Mouse (Mus musculus) lung, postnatal 4 days (tissue): Measurements from ENCODE around the gene Acss3.

Experiments
- DNase-seq, 2 experiments: peaks; one replicate each; pipeline ENCODE4 v3.0.0; 2021

Acss3 gene

GRCm38 (mm10) chr10:107123529-107124335 is at the start of gene Acss3:
Gene Acss3, minus strand, starts transcription at chr10:107123668.
- DNase-seq: peak; percentile 64 to 84

- DNase-seq: no peak
These were observed 48.7 kb upstream of the Acss3 start for GRCm38 (mm10) chr10:107172003-107172689.

- DNase-seq: no peak
These were observed 43.0 kb upstream of the Acss3 start for GRCm38 (mm10) chr10:107166486-107166885.

GRCm38 (mm10) chr10:107148759-107149158 is 25.3 kb upstream of the Acss3 start:
- no peak for DNase-seq

- DNase-seq: no peak
These were observed 20.5 kb upstream of the Acss3 start for GRCm38 (mm10) chr10:107144016-107144415.

- no peak for DNase-seq
These were observed 19.4 kb upstream of the Acss3 start for GRCm38 (mm10) chr10:107142910-107143309.

- DNase-seq: no peak
These were observed 532 bp downstream of the Acss3 start for GRCm38 (mm10) chr10:107122744-107123528.

- DNase-seq: no peak
These were observed 2.2 kb downstream of the Acss3 start for GRCm38 (mm10) chr10:107121301-107121700.

- no peak for DNase-seq
These were observed 4.3 kb downstream of the Acss3 start for GRCm38 (mm10) chr10:107119135-107119534.

GRCm38 (mm10) chr10:107116709-107117267 is 6.7 kb downstream of the Acss3 start:
- DNase-seq: no peak

- no peak for DNase-seq
These were observed 7.4 kb downstream of the Acss3 start for GRCm38 (mm10) chr10:107115930-107116642.

GRCm38 (mm10) chr10:107115121-107115520 is 8.3 kb downstream of the Acss3 start:
- no peak for DNase-seq

GRCm38 (mm10) chr10:107094452-107094851 is 29.0 kb downstream of the Acss3 start:
- no peak for DNase-seq

- no peak for DNase-seq
These were observed 69.4 kb downstream of the Acss3 start for GRCm38 (mm10) chr10:107053846-107054624.

GRCm38 (mm10) chr10:107050489-107050888 is 73.0 kb downstream of the Acss3 start:
- no peak for DNase-seq

GRCm38 (mm10) chr10:107042656-107043055 is 80.8 kb downstream of the Acss3 start:
- DNase-seq: no peak

GRCm38 (mm10) chr10:107040837-107041236 is 82.6 kb downstream of the Acss3 start:
- DNase-seq: no peak

- DNase-seq: no peak
These were observed 83.1 kb downstream of the Acss3 start for GRCm38 (mm10) chr10:107040378-107040777.

- no peak for DNase-seq
These were observed 84.3 kb downstream of the Acss3 start for GRCm38 (mm10) chr10:107039211-107039610.

GRCm38 (mm10) chr10:107024254-107024653 is 99.2 kb downstream of the Acss3 start:
- no peak for DNase-seq

GRCm38 (mm10) chr10:107021118-107021517 is 102.3 kb downstream of the Acss3 start:
- DNase-seq: no peak

GRCm38 (mm10) chr10:107011142-107011541 is 112.3 kb downstream of the Acss3 start:
- no peak for DNase-seq
